ENCODE assay signal across 11 mouse cellular contexts in genomic region chr12:17069808-17070207, GRCm38 (mm10). TPM values are rescaled to one million over a fixed set of nuclear protein-coding genes. Genes with fewer than 3 reads are reported as not detected.
A peak's percentile ranks its signal among the peaks of the same experiment; 100 is the strongest.
DNase-seq lines count a peak whose midpoint lies in the region; ATAC-seq and TF ChIP-seq lines count a peak whose summit lies in the region.
"Had no signal": no experiment of that assay in that cellular context is flagged by ENCODE, and none has a peak within 500 bp of the region (broad histone marks: within the 10 kb centered on the region; RNA-seq: fewer than 3 reads in every experiment).

No protein-coding gene starts in this region.

- DNase-seq in forebrain, embryonic 14.5 days (ENCODE audit: low spot score) = peak; percentile 84
- DNase-seq in forebrain, embryonic 10.5 days (ENCODE audit: extremely low spot score, low spot score) = no peak
- DNase-seq in layer of hippocampus, postnatal 14 days (ENCODE audit: low spot score in 2 of 2) = peak; percentile 76 to 84
- DNase-seq in midbrain, postnatal 0 days (ENCODE audit: low spot score) = peak; percentile 38
- DNase-seq in embryo, embryonic 9.5 days (ENCODE audit: extremely low spot score) = no peak
- DNase-seq in kidney, postnatal 4 days = no peak
- DNase-seq in ovary, adult 18-20 months (ENCODE audit: low spot score) = no peak
- DNase-seq: cerebellum, adult 8-10 months; thymus, adult 18-20 months had no signal

- TF ChIP-seq CTCF in midbrain, postnatal 0 days (IDR thresholded peaks at IDR 0.05) = no peak

- WGBS in forebrain, embryonic 14.5 days = 25% methylated on average over 9 of the region's 9 CpGs
- WGBS in forebrain, embryonic 10.5 days = 83% methylated on average over 9 of the region's 9 CpGs
- 15% methylated on average over 9 of the region's 9 CpGs for WGBS in forebrain, embryonic 16.5 days
- 43% methylated on average over 9 of the region's 9 CpGs for WGBS in midbrain, postnatal 0 days

- no peaks in the 10 kb centered on the region for H3K36me3 ChIP-seq in forebrain, embryonic 14.5 days (ENCODE audit: control insufficient read depth, insufficient read depth, low read length)
- no peaks in the 10 kb centered on the region for H3K36me3 ChIP-seq in forebrain, embryonic 10.5 days (replicated peaks)
- no peaks in the 10 kb centered on the region for H3K36me3 ChIP-seq in forebrain, embryonic 16.5 days (ENCODE audit: control insufficient read depth, insufficient read depth)
- H3K36me3 ChIP-seq in midbrain, postnatal 0 days (ENCODE audit: insufficient read depth, low read length) = no peaks in the 10 kb centered on the region
- H3K36me3 ChIP-seq: limb, embryonic 12.5 days had no signal

- H3K4me3 ChIP-seq in forebrain, embryonic 14.5 days (ENCODE audit: low read depth, low read length) = no peak overlapping the region
- H3K4me3 ChIP-seq in forebrain, embryonic 10.5 days = no peak overlapping the region
- no peak overlapping the region for H3K4me3 ChIP-seq in forebrain, embryonic 16.5 days (replicated peaks; ENCODE audit: low read length)
- H3K4me3 ChIP-seq in midbrain, postnatal 0 days (ENCODE audit: low read depth, low read length) = no peak overlapping the region
- H3K4me3 ChIP-seq: limb, embryonic 12.5 days had no signal

- H3K4me1 ChIP-seq in forebrain, embryonic 14.5 days (ENCODE audit: control insufficient read depth, insufficient read depth, low read length) = peaks cover 10% of the 10 kb centered on the region
- no peaks in the 10 kb centered on the region for H3K4me1 ChIP-seq in forebrain, embryonic 10.5 days
- H3K4me1 ChIP-seq in forebrain, embryonic 16.5 days (replicated peaks; ENCODE audit: control insufficient read depth, insufficient read depth, low read length) = peaks cover 14% of the 10 kb centered on the region
- H3K4me1 ChIP-seq in midbrain, postnatal 0 days (ENCODE audit: insufficient read depth, low read length) = no peaks in the 10 kb centered on the region
- H3K4me1 ChIP-seq: limb, embryonic 12.5 days had no signal

- H3K9ac ChIP-seq in forebrain, embryonic 14.5 days (ENCODE audit: low read length) = no peak overlapping the region
- no peak overlapping the region for H3K9ac ChIP-seq in forebrain, embryonic 16.5 days (replicated peaks; ENCODE audit: low read depth, low read length)
- no peak overlapping the region for H3K9ac ChIP-seq in midbrain, postnatal 0 days (replicated peaks; ENCODE audit: low read length, poor library complexity, severe bottlenecking)
- H3K9ac ChIP-seq: limb, embryonic 12.5 days had no signal

- no peaks in the 10 kb centered on the region for H3K9me3 ChIP-seq in forebrain, embryonic 14.5 days (replicated peaks; ENCODE audit: control insufficient read depth, low read length)
- no peaks in the 10 kb centered on the region for H3K9me3 ChIP-seq in forebrain, embryonic 10.5 days
- no peaks in the 10 kb centered on the region for H3K9me3 ChIP-seq in forebrain, embryonic 16.5 days (ENCODE audit: control insufficient read depth, low read length)
- no peaks in the 10 kb centered on the region for H3K9me3 ChIP-seq in midbrain, postnatal 0 days (ENCODE audit: low read length)
- H3K9me3 ChIP-seq: limb, embryonic 12.5 days had no signal

- no peaks in the 10 kb centered on the region for H3K27me3 ChIP-seq in forebrain, embryonic 14.5 days (replicated peaks; ENCODE audit: control insufficient read depth, insufficient read depth, low read length)
- H3K27me3 ChIP-seq in forebrain, embryonic 10.5 days (ENCODE audit: poor library complexity, severe bottlenecking) = no peaks in the 10 kb centered on the region
- H3K27me3 ChIP-seq in forebrain, embryonic 16.5 days (replicated peaks; ENCODE audit: control insufficient read depth, insufficient read depth, low read length) = no peaks in the 10 kb centered on the region
- H3K27me3 ChIP-seq in midbrain, postnatal 0 days (ENCODE audit: insufficient read depth, low read length) = no peaks in the 10 kb centered on the region
- H3K27me3 ChIP-seq: limb, embryonic 12.5 days had no signal

- H3K4me2 ChIP-seq in forebrain, embryonic 14.5 days (ENCODE audit: low read length) = no peak overlapping the region
- no peak overlapping the region for H3K4me2 ChIP-seq in forebrain, embryonic 16.5 days (ENCODE audit: low read length)
- H3K4me2 ChIP-seq in midbrain, postnatal 0 days (ENCODE audit: low read depth, low read length, poor library complexity, severe bottlenecking) = no peak overlapping the region
- H3K4me2 ChIP-seq: limb, embryonic 12.5 days had no signal

- peak; percentile 86 for ATAC-seq in forebrain, embryonic 14.5 days
- peak; percentile 91 for ATAC-seq in forebrain, embryonic 16.5 days
- ATAC-seq in midbrain, postnatal 0 days (ENCODE audit: low FRiP score) = no peak

- H3K27ac ChIP-seq in forebrain, embryonic 14.5 days (ENCODE audit: low read depth, low read length) = peak overlapping the region; percentile 50
- H3K27ac ChIP-seq in forebrain, embryonic 10.5 days = no peak overlapping the region
- H3K27ac ChIP-seq in forebrain, embryonic 16.5 days (ENCODE audit: low read length) = peak overlapping the region; percentile 53; the same call in 1 of the 2 replicates
- H3K27ac ChIP-seq in midbrain, postnatal 0 days (ENCODE audit: low read depth, low read length) = no peak overlapping the region
- H3K27ac ChIP-seq: limb, embryonic 12.5 days had no signal

RNA-seq across cellular contexts. Expression of gene 2410004P03Rik, which starts 58.3 kb away (rescaled TPM):
- 2.8 and 4.9 TPM in 2 replicates for polyA plus RNA-seq in forebrain, embryonic 14.5 days (2014; fragmentation: Nextera tagmentation; extraction: Ambion mirVana)
- 0.60 and 1.1 TPM in 2 replicates for polyA plus RNA-seq in forebrain, embryonic 10.5 days (2016; fragmentation: Nextera tagmentation; extraction: Ambion mirVana)
- polyA plus RNA-seq in forebrain, embryonic 16.5 days (2015; fragmentation: Nextera tagmentation; extraction: Ambion mirVana) = 3.0 and 4.3 TPM in 2 replicates
- total RNA-seq in layer of hippocampus, postnatal 14 days (2021) = 1 to 10 TPM; 1.1 to 2.4 TPM
- total RNA-seq in midbrain, postnatal 0 days (2014; rRNA removed) = 7.3 and 10.1 TPM in 2 replicates
- 7.1 and 10.6 TPM in 2 replicates for polyA plus RNA-seq in midbrain, postnatal 0 days (2015; fragmentation: Nextera tagmentation; extraction: Ambion mirVana)

Comparison
In these comparisons a context has a peak if more than half of its experiments do, and no peak if none do; other contexts are left out.
1. DNase-seq: peak in forebrain, embryonic 14.5 days (single experiment), layer of hippocampus, postnatal 14 days (2 of 2) and midbrain, postnatal 0 days (single experiment); none in forebrain, embryonic 10.5 days (single experiment), embryo, embryonic 9.5 days (single experiment), kidney, postnatal 4 days (0 of 2) and ovary, adult 18-20 months (single experiment).
2. H3K27ac ChIP-seq: peak in forebrain, embryonic 14.5 days (single experiment) and forebrain, embryonic 16.5 days (single experiment); none in forebrain, embryonic 10.5 days (single experiment) and midbrain, postnatal 0 days (single experiment).